Mouse (Mus musculus) cortical plate, adult 2 months (tissue): ENCODE results near the gene Dner.

Source experiments
- CTCF ChIP-seq: fragments of 200-500 bp; IDR thresholded peaks from 2 replicates; pipeline ENCODE4 v1.5.1; 2011; ENCODE audit warnings: mild to moderate bottlenecking, control low read depth, low read length; ENCODE audit not compliant: insufficient read depth; ENCODE audit errors: extremely low read depth
- POLR2A ChIP-seq: fragments of 200-500 bp; IDR thresholded peaks from 2 replicates; pipeline ENCODE4 v1.6.1; 2011; ENCODE audit warnings: mild to moderate bottlenecking, low read length, control low read depth; ENCODE audit not compliant: insufficient read depth; ENCODE audit errors: extremely low read depth

- TF ChIP-seq CTCF: no peak
- TF ChIP-seq POLR2A: no peak
Observed at GRCm38 (mm10) chr1:84694688-84695474, 1.1 kb downstream of the Dner start.
